Mouse (Mus musculus) limb, embryonic 14.5 days (tissue): ENCODE results near the gene Gm47959. TPM values are rescaled to one million over a fixed set of nuclear protein-coding genes. Genes with fewer than 3 reads are reported as not detected.

ENCODE experiments used
- ATAC-seq: fragments of 200-750 bp; cut with Nextera tagmentation; 2 replicates; pipeline ENCODE4 v1.8.0; 2017; ENCODE audit warnings: low read depth, moderate number of reproducible peaks, moderate TSS enrichment; ENCODE audit not compliant: low FRiP score
- DNase-seq: peaks from one replicate; pipeline ENCODE4 v3.0.0-alpha.2; 2015; ENCODE audit warnings: low spot score
- H3K27ac ChIP-seq: fragments of 300-500 bp; sonication (generic); replicated peaks from 2 replicates; pipeline ENCODE4 v1.5.1; 2014; ENCODE audit warnings: low read depth, mild to moderate bottlenecking, low read length, moderate library complexity, mixed read lengths
- H3K27me3 ChIP-seq: fragments of 300-500 bp; sonication (generic); 2 replicates; pipeline ENCODE4 v1.6.1; 2014; ENCODE audit warnings: low read length, mixed read lengths; ENCODE audit not compliant: control insufficient read depth, insufficient read depth
- H3K36me3 ChIP-seq: fragments of 300-500 bp; sonication (generic); 2 replicates; pipeline ENCODE4 v1.6.1; 2014; ENCODE audit warnings: mild to moderate bottlenecking, low read length, moderate library complexity, mixed read lengths; ENCODE audit not compliant: control insufficient read depth, insufficient read depth
- H3K4me1 ChIP-seq: fragments of 300-500 bp; sonication (generic); 2 replicates; pipeline ENCODE4 v1.6.1; 2014; ENCODE audit warnings: antibody characterized with exemption, low read length, mixed read lengths; ENCODE audit not compliant: control insufficient read depth, insufficient read depth
- H3K4me2 ChIP-seq: fragments of 300-500 bp; sonication (generic); replicated peaks from 2 replicates; pipeline ENCODE4 v1.6.1; 2014; ENCODE audit warnings: low read depth, mild to moderate bottlenecking, low read length, moderate library complexity; ENCODE audit not compliant: severe bottlenecking
- H3K4me3 ChIP-seq: fragments of 300-500 bp; sonication (generic); replicated peaks from 2 replicates; pipeline ENCODE4 v1.5.1; 2014; ENCODE audit warnings: low read length
- H3K9ac ChIP-seq: fragments of 300-500 bp; sonication (generic); 2 replicates; pipeline ENCODE4 v1.6.1; 2014; ENCODE audit warnings: mild to moderate bottlenecking, low read depth, low read length, moderate library complexity; ENCODE audit not compliant: severe bottlenecking
- H3K9me3 ChIP-seq: fragments of 300-500 bp; sonication (generic); 2 replicates; pipeline ENCODE4 v1.6.1; 2016; ENCODE audit warnings: low read length; ENCODE audit not compliant: control insufficient read depth
- POLR2A ChIP-seq: fragments of 200-500 bp; IDR thresholded peaks from 2 replicates; pipeline ENCODE4 v1.8.0; 2012; ENCODE audit warnings: inconsistent platforms, mild to moderate bottlenecking, moderate library complexity, borderline replicate concordance; ENCODE audit not compliant: insufficient read depth, insufficient read length; ENCODE audit errors: extremely low read depth
- WGBS: fragments of 180-500 bp; shearing (Covaris S2); extraction: QIAGEN DNeasy Blood & Tissue Kit; methylation state at CpG from one replicate; pipeline ENCODE4 v1.1.7; 2014; 5-methylcytosine and 5-hydroxymethylcytosine counted together
- polyA plus RNA-seq, 2 experiments: library from polyadenylated mRNA; depleted of rRNA in 1 of 2; stranded (reverse) in 1 of 2; unstranded in 1 of 2; fragments of >200 nt; fragmentation: Nextera tagmentation in 1 of 2; extraction: Ambion mirVana in 1 of 2; gene quantifications; 2 replicates each; pipeline versions ENCODE4 v1.2.1 to v1.2.3; 2012 to 2014

Gene Gm47959
- polyA plus RNA-seq, 2 experiments = not detected

GRCm38 (mm10) chr1:83007471-83007870, 7.1 kb downstream of the Gm47959 start:
- no peak overlapping the region for H3K9ac ChIP-seq
- no peak for ATAC-seq
- no peak overlapping the region for H3K27ac ChIP-seq
- no peak for TF ChIP-seq POLR2A
- no peak overlapping the region for H3K4me3 ChIP-seq
- no peaks in the 10 kb centered on the region for H3K4me1 ChIP-seq
- WGBS = 66% methylated on average over 6 of the region's 6 CpGs
- DNase-seq = no peak
- H3K4me2 ChIP-seq = no peak overlapping the region
- H3K27me3 ChIP-seq = no peaks in the 10 kb centered on the region
- no peaks in the 10 kb centered on the region for H3K36me3 ChIP-seq
- no peaks in the 10 kb centered on the region for H3K9me3 ChIP-seq

- WGBS = 91% methylated on average over 3 of the region's 3 CpGs
- H3K27ac ChIP-seq = no peak overlapping the region
- DNase-seq = no peak
- no peak overlapping the region for H3K9ac ChIP-seq
- H3K4me3 ChIP-seq = no peak overlapping the region
- H3K36me3 ChIP-seq = no peaks in the 10 kb centered on the region
- no peaks in the 10 kb centered on the region for H3K9me3 ChIP-seq
- H3K4me1 ChIP-seq = no peaks in the 10 kb centered on the region
- TF ChIP-seq POLR2A = no peak
- ATAC-seq = no peak
- no peak overlapping the region for H3K4me2 ChIP-seq
- no peaks in the 10 kb centered on the region for H3K27me3 ChIP-seq
Measured at GRCm38 (mm10) chr1:83014477-83014876, 14.1 kb downstream of the Gm47959 start.

GRCm38 (mm10) chr1:83015329-83015879, 15.1 kb downstream of the Gm47959 start:
- TF ChIP-seq POLR2A = no peak
- no peak for ATAC-seq
- Histone ChIP-seq H3K4me2 (no peak overlapping the region), H3K9ac (no peak overlapping the region), H3K36me3 (no peaks in the 10 kb centered on the region), H3K27me3 (no peaks in the 10 kb centered on the region), H3K4me1 (no peaks in the 10 kb centered on the region), H3K9me3 (no peaks in the 10 kb centered on the region), H3K27ac (no peak overlapping the region), H3K4me3 (no peak overlapping the region)
- 63% methylated on average over 10 of the region's 10 CpGs for WGBS
- no peak for DNase-seq

GRCm38 (mm10) chr1:83016556-83016955, 16.2 kb downstream of the Gm47959 start:
- Histone ChIP-seq H3K27ac (no peak overlapping the region), H3K9ac (no peak overlapping the region), H3K4me3 (no peak overlapping the region), H3K4me1 (no peaks in the 10 kb centered on the region), H3K4me2 (no peak overlapping the region), H3K9me3 (no peaks in the 10 kb centered on the region), H3K27me3 (no peaks in the 10 kb centered on the region), H3K36me3 (no peaks in the 10 kb centered on the region)
- no peak for ATAC-seq
- TF ChIP-seq POLR2A = no peak
- DNase-seq = no peak
- 74% methylated on average over 1 of the region's 1 CpGs for WGBS

GRCm38 (mm10) chr1:83031950-83032349, 31.6 kb downstream of the Gm47959 start:
- TF ChIP-seq POLR2A = no peak
- 37% methylated on average over 1 of the region's 1 CpGs for WGBS
- Histone ChIP-seq H3K27ac (no peak overlapping the region), H3K4me1 (no peaks in the 10 kb centered on the region), H3K9ac (no peak overlapping the region), H3K36me3 (no peaks in the 10 kb centered on the region), H3K27me3 (no peaks in the 10 kb centered on the region), H3K4me2 (no peak overlapping the region), H3K4me3 (no peak overlapping the region), H3K9me3 (no peaks in the 10 kb centered on the region)
- DNase-seq (no peak), ATAC-seq (no peak)

GRCm38 (mm10) chr1:83032508-83032907, 32.2 kb downstream of the Gm47959 start:
- Histone ChIP-seq H3K9ac (no peak overlapping the region), H3K4me1 (no peaks in the 10 kb centered on the region; the same call in 1 of the 2 replicates), H3K4me3 (no peak overlapping the region), H3K4me2 (no peak overlapping the region), H3K36me3 (no peaks in the 10 kb centered on the region), H3K9me3 (no peaks in the 10 kb centered on the region), H3K27ac (no peak overlapping the region), H3K27me3 (no peaks in the 10 kb centered on the region)
- 89% methylated on average over 6 of the region's 6 CpGs for WGBS
- DNase-seq = no peak
- TF ChIP-seq POLR2A = no peak
- ATAC-seq = no peak
